Mouse (Mus musculus) stomach, adult 2 months (tissue): ENCODE measurements around the gene Cd320. TPM values are rescaled to one million over a fixed set of nuclear protein-coding genes. Genes with fewer than 3 reads are reported as not detected.

Source experiments
- polyA plus RNA-seq: library from polyadenylated mRNA; depleted of rRNA; stranded (reverse); fragments of >200 nt; gene quantifications from 2 replicates; pipeline ENCODE4 v1.2.3, GENCODE M21; 2012; rRNA removed

Cd320 gene
- polyA plus RNA-seq: 13.4 and 44.6 TPM in 2 replicates

DNA sequence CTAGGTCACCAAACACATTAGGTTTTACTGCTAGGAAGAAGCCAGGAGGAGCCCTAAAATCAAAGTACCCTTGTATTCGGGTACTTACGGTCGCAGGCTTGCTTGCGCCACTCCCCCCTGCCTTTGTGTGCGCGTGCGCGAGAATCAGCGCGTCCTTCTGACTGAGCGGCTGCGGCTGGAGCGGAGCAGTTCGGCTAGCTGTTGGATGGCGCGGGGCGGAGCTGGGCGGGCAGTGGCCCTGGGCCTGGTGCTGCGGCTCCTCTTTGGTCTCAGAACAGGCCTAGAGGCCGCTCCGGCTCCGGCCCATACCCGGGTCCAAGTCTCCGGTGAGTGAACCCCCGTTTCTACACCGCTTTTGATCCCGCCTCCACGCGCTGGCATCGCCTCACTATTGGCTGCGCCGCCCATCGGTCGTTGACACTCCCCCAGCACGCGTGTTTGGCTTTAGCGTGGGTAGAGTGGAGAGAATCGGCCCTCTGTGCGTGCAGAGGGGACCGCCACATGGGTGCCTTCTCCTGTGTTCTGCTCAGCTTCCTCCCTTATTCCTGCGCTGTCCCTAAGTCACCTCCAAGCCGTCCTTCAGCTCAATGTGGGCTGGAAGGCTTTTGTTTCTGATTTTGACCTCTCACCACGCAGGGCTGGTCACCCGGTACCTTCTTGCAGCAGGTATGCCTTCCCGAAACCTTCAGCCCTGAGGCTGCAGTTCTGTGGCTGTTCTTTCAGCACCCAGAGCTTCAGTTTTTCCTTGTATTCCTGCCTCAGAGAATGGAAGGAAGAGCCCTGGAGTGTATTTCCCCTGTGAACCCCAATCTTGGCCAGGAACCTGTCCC lies at the start of gene Cd320:
TSS of gene Cd320 (plus strand) at position 126 of the 830 bp plus-strand sequence.

DNA sequence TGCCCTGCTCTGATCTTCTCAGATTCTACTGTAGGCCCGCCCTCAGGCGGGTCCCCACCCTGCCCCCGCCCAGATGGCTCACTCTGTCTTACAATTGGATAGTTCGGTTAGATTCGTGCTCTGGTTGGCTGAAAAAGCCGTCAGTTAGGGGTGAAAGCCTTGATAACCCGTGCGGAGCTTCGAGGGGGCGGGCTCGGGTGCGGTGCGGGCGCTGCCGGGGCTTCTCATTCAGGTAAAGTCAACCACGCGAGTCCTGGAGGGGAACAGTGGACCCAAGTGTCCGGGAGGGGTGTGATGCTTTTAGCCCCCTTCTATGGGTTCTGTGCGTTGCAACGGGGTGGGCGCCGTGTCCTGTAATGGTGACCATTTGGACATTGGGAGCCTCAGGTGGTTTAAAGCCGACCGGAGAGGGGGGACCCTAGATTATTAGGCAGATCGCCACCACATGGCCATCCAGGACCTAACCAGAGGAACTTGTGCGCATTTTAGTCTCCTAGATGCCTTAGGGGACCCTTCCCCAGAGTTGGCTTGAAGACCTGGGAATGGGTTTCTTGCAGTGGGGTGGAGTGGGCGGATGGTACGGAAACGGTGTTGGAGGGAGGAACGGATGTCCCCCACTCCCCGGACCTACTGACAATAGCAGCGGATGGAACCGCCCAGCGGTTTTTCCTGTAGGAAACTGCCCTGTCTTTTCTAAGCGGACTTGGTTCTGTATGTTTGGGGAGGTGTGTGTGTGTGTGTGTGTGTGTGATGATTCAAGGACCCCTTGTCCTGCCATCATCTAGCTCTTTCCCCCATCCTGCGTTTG lies 32.4 kb upstream of the Cd320 start, which contains the start of gene Kank3:
TSS of gene Kank3 (plus strand) at position 186 of the 808 bp plus-strand sequence.

DNA sequence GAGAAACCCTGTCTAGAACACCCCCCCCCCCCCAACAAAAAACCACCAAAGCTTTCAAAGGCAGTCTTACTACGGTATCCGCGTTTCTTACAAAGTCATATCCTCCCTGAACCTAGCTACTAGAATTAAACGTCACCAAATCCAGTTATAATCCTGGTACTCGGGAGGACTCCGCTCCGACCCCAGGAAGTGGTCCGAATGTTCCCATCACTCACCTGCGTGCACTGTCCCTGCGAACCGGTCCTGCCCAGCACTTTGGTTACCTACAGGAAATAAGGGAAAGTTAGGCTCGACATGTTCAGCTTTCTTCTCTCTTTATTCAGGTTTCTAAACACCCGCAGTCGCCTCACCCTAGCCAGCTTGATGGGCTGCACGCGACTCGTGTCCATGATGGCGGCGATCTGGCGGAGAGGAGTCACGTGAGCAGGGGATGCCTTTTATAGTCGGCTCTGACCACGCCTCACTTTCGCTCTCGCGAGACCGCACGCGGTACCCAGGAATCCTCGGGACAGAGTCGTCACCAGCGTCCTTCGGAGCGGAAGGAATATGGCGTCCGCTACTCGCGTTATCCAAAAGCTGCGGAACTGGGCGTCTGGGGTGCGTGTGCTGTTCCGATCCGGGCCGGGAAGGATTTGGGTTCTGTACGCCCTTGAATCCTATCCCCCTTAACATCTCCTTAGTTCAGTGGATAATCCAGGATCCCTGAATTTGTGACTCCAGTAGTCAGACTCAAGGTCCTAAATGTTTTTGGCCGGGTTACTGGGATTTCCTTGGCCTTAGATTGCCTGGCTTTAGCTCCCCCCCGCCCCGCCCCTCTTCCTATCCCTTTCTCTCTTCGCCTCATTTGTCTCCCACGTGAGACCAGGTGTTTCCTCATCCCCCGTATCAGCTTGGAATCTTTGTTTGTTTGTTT lies 18.6 kb upstream of the Cd320 start, which contains the start of the genes Rps28 and Ndufa7:
TSS of gene Rps28 (minus strand) at position 479 of the 913 bp plus-strand sequence.
TSS of gene Ndufa7 (plus strand) at position 489 of the 913 bp plus-strand sequence.

DNA sequence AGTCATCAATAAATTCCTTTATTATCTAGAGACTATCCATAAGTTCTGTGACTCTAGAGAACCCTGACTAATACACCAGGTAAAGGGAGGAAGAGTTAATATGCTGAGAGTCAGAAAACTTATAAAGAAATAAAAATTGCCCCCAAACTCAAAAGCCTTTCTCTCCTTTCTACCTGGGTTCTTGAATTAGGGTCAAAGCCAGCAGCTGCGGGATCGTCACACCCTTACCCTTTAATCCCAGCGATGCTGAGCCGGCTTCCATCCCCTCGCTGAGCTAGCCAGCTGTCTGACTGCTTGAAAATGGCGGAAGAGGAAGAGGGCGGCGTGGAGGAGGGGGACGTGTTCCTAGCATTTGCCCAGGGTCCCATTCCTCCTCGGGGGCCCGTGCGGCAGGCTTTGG lies 30.6 kb downstream of the Cd320 start, which contains the start of gene Gm7029:
TSS of gene Gm7029 (plus strand) at position 301 of the 400 bp plus-strand sequence.

DNA sequence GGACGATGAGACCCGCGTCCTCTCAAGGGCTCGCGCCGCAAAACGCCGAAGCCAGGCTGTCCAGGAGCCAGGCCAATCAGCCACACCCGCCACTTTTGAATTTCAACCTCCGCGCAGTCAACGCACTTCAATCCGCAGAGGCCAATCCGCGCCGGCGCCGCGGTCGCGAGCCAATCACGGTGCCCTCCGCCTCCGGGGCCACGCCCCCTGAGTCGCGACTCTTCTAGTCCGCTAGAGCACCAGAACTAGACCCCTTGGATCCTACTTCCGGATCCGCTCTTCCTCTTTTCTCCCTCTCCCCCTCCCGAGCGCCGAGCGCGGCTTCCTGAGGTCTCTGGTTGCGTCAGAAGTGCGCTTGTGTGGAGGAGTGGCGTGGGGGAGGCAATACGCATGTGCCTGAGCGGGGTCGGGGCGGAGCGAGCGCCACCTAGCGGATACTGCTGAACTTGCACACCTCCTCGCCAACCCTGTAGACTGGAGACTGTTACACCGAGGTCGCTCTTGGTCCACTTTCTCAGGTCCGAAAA lies 47.7 kb downstream of the Cd320 start, which contains the start of gene Kifc1:
TSS of gene Kifc1 (minus strand) at position 129 of the 527 bp plus-strand sequence.

Other genes with a start within 250 kb of the Cd320 start
- gene Zfp414, start 214.0 kb upstream of the Cd320 start, polyA plus RNA-seq: 36.2 and 39.0 TPM in 2 replicates
- 0.16 TPM in 1 of 2 replicates, not detected in the other for gene Pram1, start 205.0 kb upstream of the Cd320 start, polyA plus RNA-seq
- 27.4 and 31.2 TPM in 2 replicates for gene Hnrnpm, start 156.2 kb upstream of the Cd320 start, polyA plus RNA-seq
- gene March2, start 124.4 kb upstream of the Cd320 start, polyA plus RNA-seq: 42.8 and 60.2 TPM in 2 replicates
- gene Rab11b, start 82.6 kb upstream of the Cd320 start, polyA plus RNA-seq: 166 and 168 TPM in 2 replicates
- gene Angptl4, start 61.3 kb upstream of the Cd320 start, polyA plus RNA-seq: 9.7 and 11.8 TPM in 2 replicates
- gene Kank3, start 32.6 kb upstream of the Cd320 start, polyA plus RNA-seq: 19.7 and 19.8 TPM in 2 replicates
- gene Rps28, start 18.5 kb upstream of the Cd320 start, polyA plus RNA-seq: 241 and 248 TPM in 2 replicates
- gene Ndufa7, start 18.5 kb upstream of the Cd320 start, polyA plus RNA-seq: 233 and 376 TPM in 2 replicates
- gene Gm7029, start 30.7 kb downstream of the Cd320 start, polyA plus RNA-seq: not detected in 2 replicates
- gene Kifc1, start 47.6 kb downstream of the Cd320 start, polyA plus RNA-seq: 2.8 and 3.9 TPM in 2 replicates
- 0.18 and 0.26 TPM in 2 replicates for gene Platr17, start 62.0 kb downstream of the Cd320 start, polyA plus RNA-seq
- 25.6 and 26.2 TPM in 2 replicates for gene Daxx, start 66.3 kb downstream of the Cd320 start, polyA plus RNA-seq
- gene Tapbp, start 72.8 kb downstream of the Cd320 start, polyA plus RNA-seq: 92.0 and 99.2 TPM in 2 replicates
- gene Zbtb22, start 72.8 kb downstream of the Cd320 start, polyA plus RNA-seq: 45.0 and 64.9 TPM in 2 replicates
- gene Rgl2, start 86.5 kb downstream of the Cd320 start, polyA plus RNA-seq: 89.5 and 105 TPM in 2 replicates
- 5.2 and 6.8 TPM in 2 replicates for gene Pfdn6, start 97.3 kb downstream of the Cd320 start, polyA plus RNA-seq
- gene Wdr46, start 97.6 kb downstream of the Cd320 start, polyA plus RNA-seq: 8.8 and 11.1 TPM in 2 replicates
- 16.9 and 20.2 TPM in 2 replicates for gene B3galt4, start 108.4 kb downstream of the Cd320 start, polyA plus RNA-seq
- gene Vps52, start 112.7 kb downstream of the Cd320 start, polyA plus RNA-seq: 30.6 and 32.9 TPM in 2 replicates
- gene Rps18, start 112.9 kb downstream of the Cd320 start, polyA plus RNA-seq: 111 and 142 TPM in 2 replicates
- gene H2-K1, start 157.3 kb downstream of the Cd320 start, polyA plus RNA-seq: 1,329 and 1,533 TPM in 2 replicates
- gene Ring1, start 181.6 kb downstream of the Cd320 start, polyA plus RNA-seq: 16.2 and 20.2 TPM in 2 replicates
- gene H2-Ke6, start 185.0 kb downstream of the Cd320 start, polyA plus RNA-seq: 42.2 and 91.2 TPM in 2 replicates
- gene Slc39a7, start 188.6 kb downstream of the Cd320 start, polyA plus RNA-seq: 101 and 145 TPM in 2 replicates
- gene Rxrb, start 188.7 kb downstream of the Cd320 start, polyA plus RNA-seq: 41.3 and 55.6 TPM in 2 replicates
- 1.1 and 2.3 TPM in 2 replicates for gene Col11a2, start 196.3 kb downstream of the Cd320 start, polyA plus RNA-seq
- gene H2-Oa, start 249.2 kb downstream of the Cd320 start, polyA plus RNA-seq: 0.70 and 4.2 TPM in 2 replicates